Mouse (Mus musculus) stomach, postnatal 0 days (tissue): ENCODE data around the gene Gm11127.
"Not testable (repeated sequence)": the region's sequence is repeated elsewhere in the genome, so short reads cannot be mapped to it uniquely, and the experiment has no call there.

Experiments used
- CTCF ChIP-seq: IDR thresholded peaks from 2 replicates; pipeline ENCODE4 v1.5.1; 2016; ENCODE audit warnings: antibody characterized with exemption, low read depth, mild to moderate bottlenecking, moderate library complexity
- EP300 ChIP-seq: optimal IDR thresholded peaks from 2 replicates; pipeline ENCODE3; 2016; ENCODE audit warnings: antibody characterized with exemption

DNA sequence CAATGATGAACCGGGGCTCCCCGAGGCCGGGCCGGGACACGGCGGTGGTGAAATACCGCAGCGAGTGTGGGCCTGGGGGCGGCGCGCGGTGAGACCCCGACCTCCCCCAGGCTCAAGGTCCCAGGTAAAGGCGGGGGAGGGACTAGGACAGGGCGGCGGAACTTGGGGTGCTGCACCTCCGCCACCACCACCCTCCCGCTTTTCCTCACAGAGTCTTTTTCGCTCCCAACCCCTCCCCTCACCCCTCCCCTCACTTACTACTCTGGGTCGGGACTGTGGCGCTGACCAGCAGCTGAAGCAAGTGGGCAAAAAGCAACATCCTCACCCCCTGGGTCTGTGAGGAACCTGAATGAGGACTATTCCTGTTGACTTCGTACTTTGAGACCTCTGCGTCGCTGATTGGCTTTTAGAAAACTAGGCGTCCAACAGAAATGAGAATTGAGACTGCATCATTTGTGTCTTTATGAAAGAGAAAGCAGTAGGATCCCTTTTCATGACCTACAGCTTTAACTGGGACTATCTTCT lies 25.8 kb downstream of the Gm11127 start, which contains the start of gene H2-T23:
- not testable (repeated sequence) for TF ChIP-seq CTCF, EP300
